ENCODE assay signal across 22 mouse cellular contexts in genomic region chr17:31588115-31588514, GRCm38 (mm10). TPM values are rescaled to one million over a fixed set of nuclear protein-coding genes. Genes with fewer than 3 reads are reported as not detected.
A peak's percentile ranks its signal among the peaks of the same experiment; 100 is the strongest.
DNase-seq lines count a peak whose midpoint lies in the region; ATAC-seq and TF ChIP-seq lines count a peak whose summit lies in the region.
"Had no signal": no experiment of that assay in that cellular context is flagged by ENCODE, and none has a peak within 500 bp of the region (broad histone marks: within the 10 kb centered on the region; RNA-seq: fewer than 3 reads in every experiment).

No protein-coding gene starts in this region.

- DNase-seq in kidney, adult 18-20 months = peak; percentile 46
- DNase-seq in kidney, postnatal 4 days = no peak
- peak; percentile 50 for DNase-seq in kidney, postnatal 14 days
- no peak for DNase-seq in thymus, adult 18-20 months
- DNase-seq: adrenal gland, adult 8-10 months; cerebellum, adult 2 months; cerebellum, postnatal 25 days; gastrocnemius, postnatal 36 days; heart, adult 2 months; layer of hippocampus, postnatal 36 days; lung, adult 18-20 months; lung, postnatal 10 days had no signal

- 0 out of 2 replicates have a peak overlapping the region, but pooled peaks have one; percentile 11 for H3K4me3 ChIP-seq in E14TG2a.4 (replicated peaks; ENCODE audit: low read length)
- H3K4me3 ChIP-seq in intestine, embryonic 15.5 days (replicated peaks) = no peak overlapping the region
- no peak overlapping the region for H3K4me3 ChIP-seq in hindbrain, embryonic 16.5 days (ENCODE audit: low read length)
- H3K4me3 ChIP-seq: embryonic facial prominence, embryonic 12.5 days; heart, adult 2 months; hindbrain, embryonic 13.5 days; limb, embryonic 13.5 days; midbrain, embryonic 12.5 days had no signal

- TF ChIP-seq CTCF in E14TG2a.4 (conservative IDR thresholded peaks at IDR 0.05; ENCODE audit: low read length) = no peak

- no peaks in the 10 kb centered on the region for H3K9me3 ChIP-seq in E14TG2a.4 (ENCODE audit: low read length)
- no peaks in the 10 kb centered on the region for H3K9me3 ChIP-seq in intestine, embryonic 15.5 days
- no peaks in the 10 kb centered on the region for H3K9me3 ChIP-seq in hindbrain, embryonic 16.5 days (ENCODE audit: control insufficient read depth, low read length)
- H3K9me3 ChIP-seq: embryonic facial prominence, embryonic 12.5 days; hindbrain, embryonic 13.5 days; limb, embryonic 13.5 days; midbrain, embryonic 12.5 days had no signal

- peaks cover 60% of the 10 kb centered on the region for H3K36me3 ChIP-seq in E14TG2a.4 (ENCODE audit: insufficient read depth, low read length)
- H3K36me3 ChIP-seq in intestine, embryonic 15.5 days = peaks cover 20% of the 10 kb centered on the region
- H3K36me3 ChIP-seq in hindbrain, embryonic 16.5 days (ENCODE audit: control insufficient read depth, insufficient read depth, low read length) = peaks cover 17% of the 10 kb centered on the region

- peak overlapping the region; percentile 18; the same call in 1 of the 2 replicates for H3K27ac ChIP-seq in intestine, embryonic 15.5 days
- no peak overlapping the region for H3K27ac ChIP-seq in hindbrain, embryonic 16.5 days (ENCODE audit: low read depth, low read length)
- H3K27ac ChIP-seq: embryonic facial prominence, embryonic 12.5 days; heart, adult 2 months; hindbrain, embryonic 13.5 days; limb, embryonic 13.5 days; midbrain, embryonic 12.5 days; stomach, postnatal 0 days had no signal

- H3K4me2 ChIP-seq in intestine, embryonic 15.5 days (replicated peaks) = no peak overlapping the region
- no peak overlapping the region for H3K4me2 ChIP-seq in hindbrain, embryonic 16.5 days (ENCODE audit: low read length)
- H3K4me2 ChIP-seq: embryonic facial prominence, embryonic 12.5 days; hindbrain, embryonic 13.5 days; limb, embryonic 13.5 days; midbrain, embryonic 12.5 days had no signal

- H3K9ac ChIP-seq in intestine, embryonic 15.5 days = no peak overlapping the region
- H3K9ac ChIP-seq in hindbrain, embryonic 16.5 days (ENCODE audit: low read depth, low read length) = no peak overlapping the region
- H3K9ac ChIP-seq: embryonic facial prominence, embryonic 12.5 days; hindbrain, embryonic 13.5 days; limb, embryonic 13.5 days; midbrain, embryonic 12.5 days had no signal

- peak; percentile 56; the same call in 1 of the 2 replicates for ATAC-seq in intestine, embryonic 15.5 days
- no peak for ATAC-seq in CD4-positive, CD25-positive, alpha-beta regulatory T cell, adult 4 months
- ATAC-seq in hindbrain, embryonic 16.5 days = no peak
- ATAC-seq: inflammation-experienced regulatory T-cells, adult 6 months had no signal

- H3K27me3 ChIP-seq in E14TG2a.4 (ENCODE audit: insufficient read depth, low read length) = no peaks in the 10 kb centered on the region
- H3K27me3 ChIP-seq in intestine, embryonic 15.5 days (replicated peaks) = no peaks in the 10 kb centered on the region
- no peaks in the 10 kb centered on the region for H3K27me3 ChIP-seq in hindbrain, embryonic 16.5 days (replicated peaks; ENCODE audit: control insufficient read depth, insufficient read depth, low read length)
- H3K27me3 ChIP-seq: embryonic facial prominence, embryonic 12.5 days; hindbrain, embryonic 13.5 days; limb, embryonic 13.5 days; midbrain, embryonic 12.5 days had no signal

- peaks cover 92% of the 10 kb centered on the region for H3K4me1 ChIP-seq in E14TG2a.4 (replicated peaks; ENCODE audit: low read depth, low read length)
- H3K4me1 ChIP-seq in intestine, embryonic 15.5 days (replicated peaks) = no peaks in the 10 kb centered on the region; the same call in 1 of the 2 replicates
- no peaks in the 10 kb centered on the region for H3K4me1 ChIP-seq in hindbrain, embryonic 16.5 days (ENCODE audit: control insufficient read depth, insufficient read depth, low read depth, low read length)
- H3K4me1 ChIP-seq: embryonic facial prominence, embryonic 12.5 days; midbrain, embryonic 12.5 days had no signal

- 65% methylated on average over 7 of the region's 7 CpGs for WGBS in intestine, embryonic 15.5 days
- 82% methylated on average over 7 of the region's 7 CpGs for WGBS in hindbrain, embryonic 16.5 days

RNA-seq across cellular contexts. Expression of gene Pknox1, which starts 23.6 kb away (rescaled TPM):
- polyA plus RNA-seq in intestine, embryonic 15.5 days (2015; fragmentation: Nextera tagmentation; extraction: Ambion mirVana) = 28.5 and 29.8 TPM in 2 replicates
- 10 to 100 TPM; 48.3 to 58.9 TPM for polyA plus RNA-seq in CD4-positive, CD25-positive, alpha-beta regulatory T cell, adult 4 months (2017; shearing (Covaris generic))
- polyA plus RNA-seq in hindbrain, embryonic 16.5 days (2015; fragmentation: Nextera tagmentation; extraction: Ambion mirVana) = 33.0 and 35.1 TPM in 2 replicates

RNA-seq across cellular contexts. Expression of gene Cbs, which starts 48.9 kb away (rescaled TPM):
- 9.5 and 20.6 TPM in 2 replicates for polyA plus RNA-seq in intestine, embryonic 15.5 days (2015; fragmentation: Nextera tagmentation; extraction: Ambion mirVana)
- under 1 TPM in 1 of 2 experiments, not detected in 1; 0.61 TPM for polyA plus RNA-seq in CD4-positive, CD25-positive, alpha-beta regulatory T cell, adult 4 months (2017; shearing (Covaris generic))
- polyA plus RNA-seq in hindbrain, embryonic 16.5 days (2015; fragmentation: Nextera tagmentation; extraction: Ambion mirVana) = 12.4 and 17.1 TPM in 2 replicates

Comparison
In these comparisons a context has a peak if more than half of its experiments do, and no peak if none do; other contexts are left out.
1. DNase-seq: peak in kidney, adult 18-20 months (single experiment) and kidney, postnatal 14 days (single experiment); none in kidney, postnatal 4 days (0 of 2) and thymus, adult 18-20 months (0 of 2).